Mouse (Mus musculus) forebrain, embryonic 13.5 days (tissue): ENCODE results near the gene Xylt1. TPM values are rescaled to one million over a fixed set of nuclear protein-coding genes. Genes with fewer than 3 reads are reported as not detected.

Experiments used
- ATAC-seq: fragments of 200-750 bp; cut with Nextera tagmentation; 2 replicates; pipeline ENCODE4 v1.8.0; 2017
- H3K27ac ChIP-seq: fragments of 300-500 bp; sonication (generic); 2 replicates; pipeline ENCODE4 v1.5.1; 2015; ENCODE audit warnings: inconsistent platforms, mild to moderate bottlenecking, moderate library complexity
- H3K27me3 ChIP-seq: fragments of 300-500 bp; sonication (generic); 2 replicates; pipeline ENCODE4 v1.6.1; 2015; ENCODE audit warnings: mild to moderate bottlenecking, inconsistent platforms
- H3K36me3 ChIP-seq: fragments of 300-500 bp; sonication (generic); 2 replicates; pipeline ENCODE4 v1.6.1; 2015; ENCODE audit warnings: mild to moderate bottlenecking, inconsistent platforms; ENCODE audit not compliant: poor library complexity, severe bottlenecking
- H3K4me1 ChIP-seq: fragments of 300-500 bp; sonication (generic); 2 replicates; pipeline ENCODE4 v1.6.1; 2015; ENCODE audit warnings: inconsistent platforms
- H3K4me2 ChIP-seq: fragments of 300-500 bp; sonication (generic); 2 replicates; pipeline ENCODE4 v1.6.1; 2015; ENCODE audit warnings: inconsistent platforms, mild to moderate bottlenecking, moderate library complexity
- H3K4me3 ChIP-seq: fragments of 300-500 bp; sonication (generic); 2 replicates; pipeline ENCODE4 v1.5.1; 2015; ENCODE audit warnings: mild to moderate bottlenecking, inconsistent platforms
- H3K9ac ChIP-seq: fragments of 300-500 bp; sonication (generic); 2 replicates; pipeline ENCODE4 v1.6.1; 2015; ENCODE audit warnings: mild to moderate bottlenecking, inconsistent platforms
- H3K9me3 ChIP-seq: fragments of 300-500 bp; sonication (generic); replicated peaks from 2 replicates; pipeline ENCODE4 v1.6.1; 2016; ENCODE audit warnings: inconsistent platforms
- WGBS: fragments of 180-500 bp; shearing (Covaris S2); methylation state at CpG from one replicate; pipeline ENCODE4 v1.1.7; 2015; 5-methylcytosine and 5-hydroxymethylcytosine counted together
- polyA plus RNA-seq: library from polyadenylated mRNA; unstranded; fragments of >200 nt; fragmentation: Nextera tagmentation; extraction: Ambion mirVana; gene quantifications from 2 replicates; pipeline ENCODE4 v1.2.1, GENCODE M21; 2015

Xylt1 gene
- polyA plus RNA-seq, 1 experiment from 2014 or later: 2.5 TPM

- 90% methylated on average over 2 of the region's 2 CpGs for WGBS
- H3K4me3 ChIP-seq: no peak overlapping the region
- no peak for ATAC-seq
Observed at GRCm38 (mm10) chr7:117510113-117510512, 129.3 kb downstream of the Xylt1 start.

GRCm38 (mm10) chr7:117512301-117512700, 131.5 kb downstream of the Xylt1 start:
- Histone ChIP-seq H3K36me3 (no peaks in the 10 kb centered on the region), H3K4me2 (no peak overlapping the region), H3K9me3 (no peaks in the 10 kb centered on the region), H3K4me3 (no peak overlapping the region), H3K4me1 (peaks cover 19% of the 10 kb centered on the region; the same call in 1 of the 2 replicates), H3K9ac (no peak overlapping the region), H3K27ac (no peak overlapping the region), H3K27me3 (no peaks in the 10 kb centered on the region)
- WGBS: 84% methylated on average over 2 of the region's 2 CpGs
- ATAC-seq: no peak

More at GRCm38 (mm10) chr7:117510113-117510512, 129.3 kb downstream of the Xylt1 start:
- no peak overlapping the region for H3K27ac ChIP-seq
- no peaks in the 10 kb centered on the region for H3K9me3 ChIP-seq
- no peaks in the 10 kb centered on the region for H3K27me3 ChIP-seq
- no peak overlapping the region for H3K9ac ChIP-seq
- H3K4me1 ChIP-seq: peaks cover 16% of the 10 kb centered on the region; the same call in 1 of the 2 replicates
- H3K36me3 ChIP-seq: no peaks in the 10 kb centered on the region
- no peak overlapping the region for H3K4me2 ChIP-seq

DNA sequence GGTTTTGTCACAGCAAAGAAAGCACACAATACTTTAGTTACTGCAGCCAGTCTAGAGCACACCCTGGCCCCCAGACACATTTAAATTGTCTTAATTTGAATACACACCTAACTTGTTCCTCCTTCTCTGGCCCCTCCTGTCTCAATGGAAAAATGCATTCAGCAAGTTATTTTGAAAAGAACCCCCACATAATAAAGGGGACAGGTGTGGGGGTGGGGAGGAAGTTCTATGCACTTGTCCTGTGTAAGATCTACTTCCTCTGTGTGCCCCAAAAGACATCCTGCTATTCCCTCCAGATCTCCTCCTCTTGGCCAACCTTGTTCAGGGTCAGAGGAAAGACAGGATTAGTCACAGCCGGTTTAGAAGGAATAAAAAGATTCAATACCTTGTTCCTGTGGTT, 135.0 kb downstream of the Xylt1 start:
- no peak for ATAC-seq
- no peak overlapping the region for H3K4me3 ChIP-seq

DNA sequence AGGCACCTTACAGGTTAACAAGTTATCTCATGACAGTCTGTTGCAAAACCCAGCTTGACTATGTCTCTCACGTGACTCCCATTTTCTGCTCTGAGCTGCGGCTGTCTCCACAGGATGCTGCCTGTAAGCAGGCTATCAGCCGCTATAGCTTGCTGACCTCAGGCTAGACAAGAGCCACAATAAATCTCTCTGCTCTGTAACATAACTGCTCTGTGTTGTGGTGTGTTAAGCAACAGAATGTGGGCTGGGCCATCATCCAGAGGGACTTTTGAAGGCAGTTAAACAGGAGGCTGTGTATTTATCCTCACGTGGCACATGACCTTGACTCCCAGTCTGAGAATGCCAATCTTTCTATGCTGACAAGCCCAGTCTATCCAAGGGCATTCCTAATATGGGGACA, 136.1 kb downstream of the Xylt1 start:
- Histone ChIP-seq H3K4me3 (no peak overlapping the region), H3K36me3 (no peaks in the 10 kb centered on the region), H3K9me3 (no peaks in the 10 kb centered on the region), H3K27me3 (no peaks in the 10 kb centered on the region), H3K4me1 (peaks cover 3% of the 10 kb centered on the region; the same call in 1 of the 2 replicates), H3K27ac (no peak overlapping the region), H3K4me2 (no peak overlapping the region), H3K9ac (no peak overlapping the region)
- 71% methylated on average over 4 of the region's 4 CpGs for WGBS
- ATAC-seq: no peak

More for the DNA sequence above, 135.0 kb downstream of the Xylt1 start:
- Histone ChIP-seq H3K4me1 (0 out of 2 replicates have a peak, but pooled peaks cover 3% of the 10 kb centered on the region), H3K9ac (no peak overlapping the region), H3K27ac (no peak overlapping the region), H3K36me3 (no peaks in the 10 kb centered on the region), H3K27me3 (no peaks in the 10 kb centered on the region), H3K9me3 (no peaks in the 10 kb centered on the region), H3K4me2 (no peak overlapping the region)
- 68% methylated on average over 1 of the region's 1 CpGs for WGBS

GRCm38 (mm10) chr7:117521369-117521768, 140.6 kb downstream of the Xylt1 start:
- Histone ChIP-seq H3K36me3 (no peaks in the 10 kb centered on the region), H3K4me2 (no peak overlapping the region), H3K27me3 (no peaks in the 10 kb centered on the region), H3K4me1 (peaks cover 20% of the 10 kb centered on the region), H3K27ac (no peak overlapping the region), H3K9me3 (no peaks in the 10 kb centered on the region), H3K9ac (no peak overlapping the region), H3K4me3 (no peak overlapping the region)
- ATAC-seq: no peak

DNA sequence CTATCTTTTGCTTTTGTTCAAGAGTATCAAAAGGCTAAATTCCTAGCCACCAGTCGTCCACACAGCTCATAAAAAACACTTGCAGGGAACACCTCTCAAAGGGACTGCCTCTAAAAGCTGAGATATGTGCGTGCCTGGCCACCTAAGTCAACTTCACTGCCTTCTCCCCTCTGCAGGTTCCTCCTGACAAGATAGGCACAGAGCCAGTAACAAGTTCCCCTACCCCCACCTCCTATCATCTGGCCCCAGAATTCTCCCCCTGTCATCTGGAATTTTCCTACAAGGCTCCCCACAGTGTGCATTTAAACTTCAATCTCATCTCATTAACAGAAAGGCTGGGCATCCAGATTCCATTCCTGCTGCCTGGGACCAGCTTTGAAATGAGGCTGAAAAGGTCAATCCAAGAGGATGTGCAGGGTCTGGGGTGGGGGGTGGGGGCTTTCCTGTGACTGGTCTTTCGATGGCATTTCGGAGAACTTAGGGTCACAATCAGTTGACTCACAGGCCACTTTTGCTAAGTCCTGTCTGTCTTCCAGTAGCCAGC, 141.4 kb downstream of the Xylt1 start:
- H3K4me3 ChIP-seq: no peak overlapping the region
- 38% methylated on average over 4 of the region's 4 CpGs for WGBS
- no peaks in the 10 kb centered on the region for H3K36me3 ChIP-seq
- no peak overlapping the region for H3K4me2 ChIP-seq
- no peak for ATAC-seq
- H3K9ac ChIP-seq: no peak overlapping the region
- no peaks in the 10 kb centered on the region for H3K9me3 ChIP-seq
- no peaks in the 10 kb centered on the region for H3K27me3 ChIP-seq
- no peak overlapping the region for H3K27ac ChIP-seq
- H3K4me1 ChIP-seq: peaks cover 17% of the 10 kb centered on the region

GRCm38 (mm10) chr7:117524430-117525214, 143.8 kb downstream of the Xylt1 start:
- Histone ChIP-seq H3K4me2 (no peak overlapping the region), H3K27me3 (no peaks in the 10 kb centered on the region)

GRCm38 (mm10) chr7:117525678-117526077, 144.9 kb downstream of the Xylt1 start:
- Histone ChIP-seq H3K4me3 (no peak overlapping the region), H3K9me3 (no peaks in the 10 kb centered on the region), H3K4me1 (peaks cover 22% of the 10 kb centered on the region), H3K27ac (no peak overlapping the region), H3K9ac (no peak overlapping the region), H3K36me3 (no peaks in the 10 kb centered on the region), H3K4me2 (no peak overlapping the region), H3K27me3 (no peaks in the 10 kb centered on the region)
- WGBS: 95% methylated on average over 5 of the region's 5 CpGs
- ATAC-seq: no peak

More at GRCm38 (mm10) chr7:117524430-117525214, 143.8 kb downstream of the Xylt1 start:
- no peak for ATAC-seq
- no peaks in the 10 kb centered on the region for H3K9me3 ChIP-seq
- 62% methylated on average over 7 of the region's 7 CpGs for WGBS
- no peak overlapping the region for H3K27ac ChIP-seq
- peaks cover 17% of the 10 kb centered on the region for H3K4me1 ChIP-seq
- no peak overlapping the region for H3K9ac ChIP-seq
- H3K36me3 ChIP-seq: no peaks in the 10 kb centered on the region
- H3K4me3 ChIP-seq: no peak overlapping the region

DNA sequence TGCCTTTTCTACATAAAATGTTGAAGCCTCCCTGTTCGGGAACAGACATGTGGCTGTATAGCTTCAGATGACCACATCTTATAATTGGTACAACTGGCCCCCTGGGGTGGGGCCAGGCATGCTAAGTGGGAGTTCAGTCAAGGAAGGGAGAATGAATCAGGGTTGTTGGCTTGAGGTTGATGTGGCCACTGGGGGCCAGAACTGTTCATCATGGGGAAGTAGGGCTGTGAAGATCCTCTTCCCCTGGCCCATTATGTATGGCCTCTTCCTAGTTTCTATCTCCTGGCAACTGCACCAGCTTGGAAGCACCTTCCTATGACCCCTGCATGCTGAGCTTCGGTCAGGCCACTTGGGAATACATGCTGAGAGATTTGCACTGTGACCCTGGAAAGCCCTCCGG, 145.8 kb downstream of the Xylt1 start:
- peaks cover 22% of the 10 kb centered on the region for H3K4me1 ChIP-seq
- H3K4me2 ChIP-seq: no peak overlapping the region
- no peaks in the 10 kb centered on the region for H3K27me3 ChIP-seq
- no peak overlapping the region for H3K9ac ChIP-seq
- no peaks in the 10 kb centered on the region for H3K36me3 ChIP-seq
- no peak overlapping the region for H3K4me3 ChIP-seq
- 90% methylated on average over 3 of the region's 3 CpGs for WGBS
- no peak overlapping the region for H3K27ac ChIP-seq
- no peak for ATAC-seq
- no peaks in the 10 kb centered on the region for H3K9me3 ChIP-seq

DNA sequence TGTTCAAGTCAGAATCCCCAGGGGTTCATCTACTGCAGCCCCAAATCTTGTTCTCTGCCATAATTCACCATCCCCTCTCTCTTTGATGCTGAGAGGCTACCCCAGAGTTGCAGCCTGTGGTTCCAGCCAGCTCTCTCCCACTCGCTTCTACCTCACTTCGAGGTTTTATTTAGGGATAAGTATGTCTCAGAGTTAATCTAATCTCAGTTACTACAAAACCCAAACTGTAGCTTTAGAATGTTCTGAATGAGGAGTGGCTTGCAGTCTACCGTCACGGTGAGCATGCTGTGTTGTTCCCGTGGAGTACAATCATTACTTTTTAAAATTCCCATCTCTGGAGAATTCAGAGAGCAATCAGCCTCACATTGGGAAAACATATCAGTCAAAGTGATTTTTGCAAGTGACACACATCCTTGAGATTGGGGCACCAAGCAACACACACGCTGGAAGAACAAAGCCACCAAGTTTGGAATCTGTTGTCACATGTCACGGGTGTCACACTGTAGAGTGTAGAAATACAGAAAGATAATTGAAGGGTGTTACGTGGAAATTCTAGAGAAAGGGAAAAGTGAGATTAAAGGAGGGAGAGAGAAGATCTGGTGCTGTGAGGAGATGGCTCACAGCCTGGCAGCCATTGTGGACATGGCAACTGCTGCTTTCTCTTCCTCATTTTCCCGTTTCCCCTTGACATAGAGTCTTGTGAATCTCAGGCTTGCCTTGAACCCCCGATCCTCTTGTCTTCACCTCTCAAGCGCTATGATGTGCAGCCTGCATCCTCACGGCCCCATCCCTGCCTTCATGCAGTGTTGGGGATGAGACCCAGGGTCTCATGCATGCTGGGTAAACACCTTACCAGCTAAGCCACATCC, 149.2 kb downstream of the Xylt1 start:
- WGBS: 78% methylated on average over 12 of the region's 12 CpGs
- no peak for ATAC-seq
- no peak overlapping the region for H3K4me2 ChIP-seq
- no peaks in the 10 kb centered on the region for H3K9me3 ChIP-seq
- no peak overlapping the region for H3K4me3 ChIP-seq
- no peaks in the 10 kb centered on the region for H3K36me3 ChIP-seq
- H3K9ac ChIP-seq: no peak overlapping the region
- H3K4me1 ChIP-seq: 0 out of 2 replicates have a peak, but pooled peaks cover 5% of the 10 kb centered on the region
- H3K27me3 ChIP-seq: no peaks in the 10 kb centered on the region
- no peak overlapping the region for H3K27ac ChIP-seq

DNA sequence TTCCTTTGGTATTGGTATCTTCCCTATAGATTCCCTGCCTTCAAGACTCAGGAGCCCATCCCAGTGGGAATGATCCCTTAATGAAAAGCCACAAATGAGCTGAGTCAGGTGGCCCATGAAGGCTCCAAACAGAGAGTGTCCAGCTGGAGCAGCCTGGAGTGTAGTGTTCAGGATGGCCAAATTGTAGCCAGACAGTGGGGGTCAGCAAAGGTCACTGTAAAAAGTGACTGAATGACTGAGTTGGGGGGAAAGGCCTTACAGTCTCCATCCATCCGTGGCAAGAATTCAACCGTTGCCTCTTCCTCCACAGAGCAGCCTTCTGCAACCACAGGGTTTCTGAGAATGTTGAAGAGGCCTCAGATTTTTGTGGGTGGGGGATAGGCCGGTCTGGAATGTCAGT, 151.9 kb downstream of the Xylt1 start:
- H3K4me2 ChIP-seq: no peak overlapping the region
- H3K9ac ChIP-seq: no peak overlapping the region
- H3K27ac ChIP-seq: no peak overlapping the region
- no peak for ATAC-seq
- H3K4me1 ChIP-seq: 0 out of 2 replicates have a peak, but pooled peaks cover 5% of the 10 kb centered on the region
- no peaks in the 10 kb centered on the region for H3K27me3 ChIP-seq
- 68% methylated on average over 3 of the region's 3 CpGs for WGBS
- H3K36me3 ChIP-seq: no peaks in the 10 kb centered on the region
- H3K9me3 ChIP-seq: no peaks in the 10 kb centered on the region
- no peak overlapping the region for H3K4me3 ChIP-seq

DNA sequence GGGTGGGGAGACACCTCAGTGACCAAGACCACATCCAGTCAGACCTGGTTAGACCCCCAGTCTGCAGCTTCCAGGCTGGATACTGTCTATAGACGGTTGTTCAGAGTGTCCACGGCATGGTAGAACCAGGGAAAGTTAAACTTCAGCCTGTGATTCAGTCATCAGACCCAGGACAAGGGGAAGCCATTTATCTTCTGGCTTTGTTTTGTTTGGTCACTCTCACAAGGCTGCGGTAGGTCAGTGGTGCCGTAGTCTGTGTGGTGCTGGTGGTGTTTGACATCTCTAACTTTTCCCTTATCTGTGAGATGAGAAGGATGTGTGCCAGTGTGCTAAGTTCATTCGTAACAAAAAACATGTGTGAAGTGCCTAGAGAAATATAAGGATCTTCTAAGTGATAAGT, 152.4 kb downstream of the Xylt1 start:
- H3K9ac ChIP-seq: no peak overlapping the region
- ATAC-seq: no peak
- H3K4me3 ChIP-seq: no peak overlapping the region
- H3K4me1 ChIP-seq: 0 out of 2 replicates have a peak, but pooled peaks cover 5% of the 10 kb centered on the region
- no peaks in the 10 kb centered on the region for H3K36me3 ChIP-seq
- H3K9me3 ChIP-seq: no peaks in the 10 kb centered on the region
- H3K27me3 ChIP-seq: no peaks in the 10 kb centered on the region
- 92% methylated on average over 5 of the region's 5 CpGs for WGBS
- H3K4me2 ChIP-seq: no peak overlapping the region
- no peak overlapping the region for H3K27ac ChIP-seq
